Mouse (Mus musculus) thymus, postnatal 4 days (tissue): ENCODE measurements around the gene Vps39.
A peak's percentile ranks its signal among the peaks of the same experiment; 100 is the strongest.

Experiments
- DNase-seq: peaks from one replicate; pipeline ENCODE4 v3.0.0; 2021

Vps39 gene

DNA sequence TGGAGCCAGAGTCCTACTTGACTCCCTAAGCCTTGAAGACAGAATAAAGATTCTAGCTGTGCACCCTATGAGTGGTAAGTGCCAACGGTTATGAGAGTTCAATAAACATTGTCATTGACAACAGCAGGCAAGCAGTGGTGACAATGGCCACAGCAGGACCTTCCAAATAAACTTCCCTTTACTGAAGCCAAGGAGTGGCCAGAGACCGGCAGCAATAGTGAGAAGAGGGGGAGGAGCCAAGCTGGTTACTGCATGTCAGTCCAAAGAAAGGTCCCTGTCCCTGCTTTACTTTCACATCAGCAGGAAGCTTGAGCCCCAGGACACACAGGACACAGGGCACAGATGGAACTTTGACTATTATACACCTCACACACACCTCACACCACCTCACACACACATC lies 56.8 kb downstream of the Vps39 start:
- no peak for DNase-seq

DNA sequence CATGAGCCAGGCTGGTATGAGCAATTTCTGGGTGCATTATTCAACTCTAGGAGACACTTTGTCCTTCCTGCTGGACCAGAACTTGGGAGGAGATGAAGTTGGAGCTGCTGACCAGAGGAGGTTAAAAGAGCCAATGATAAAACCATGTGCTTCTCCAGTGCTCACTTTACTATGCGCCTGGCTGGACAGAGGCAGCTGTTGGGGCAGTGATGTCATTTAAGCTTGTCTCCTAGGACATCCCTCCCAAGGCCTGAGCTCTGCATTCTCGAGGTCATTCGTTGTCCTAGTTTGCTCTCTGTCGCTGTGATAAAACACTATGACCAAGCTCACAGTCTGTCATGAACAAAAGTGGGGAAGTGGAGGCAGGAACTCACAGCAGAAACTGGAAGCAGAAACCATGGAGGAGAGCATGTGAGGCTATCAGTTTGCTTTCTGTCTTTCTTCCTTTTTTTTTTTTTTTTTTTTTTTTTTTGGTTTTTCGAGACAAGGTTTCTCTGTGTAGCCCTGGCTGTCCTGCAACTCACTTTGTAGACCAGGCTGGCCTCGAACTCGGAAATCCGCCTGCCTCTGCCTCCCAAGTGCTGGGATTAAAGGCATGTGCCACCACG lies 61.4 kb downstream of the Vps39 start:
- no peak for DNase-seq

DNA sequence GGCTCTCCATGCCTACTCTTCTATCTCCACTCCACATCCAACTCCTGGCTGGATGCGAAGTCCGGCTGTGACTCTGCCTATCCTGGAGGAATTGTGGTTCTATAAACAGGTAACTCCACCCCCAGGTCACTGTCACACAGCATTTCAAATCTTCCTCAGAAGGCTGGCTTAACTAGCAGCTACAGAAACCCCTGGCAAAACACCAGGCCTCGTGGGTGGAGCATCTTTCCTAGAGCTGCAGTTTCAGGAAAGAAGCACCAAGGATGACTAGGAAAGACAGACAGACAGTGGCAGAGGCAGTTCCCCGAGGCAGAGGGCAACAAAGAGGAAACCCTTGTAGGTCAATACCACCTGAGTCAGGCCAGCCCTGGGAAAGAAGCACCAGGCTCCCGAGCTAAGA lies 63.9 kb downstream of the Vps39 start, which contains the start of gene Pla2g4d:
Gene Pla2g4d (minus strand): TSS at position 203 of the 400 bp plus-strand sequence.
- no peak for DNase-seq

DNA sequence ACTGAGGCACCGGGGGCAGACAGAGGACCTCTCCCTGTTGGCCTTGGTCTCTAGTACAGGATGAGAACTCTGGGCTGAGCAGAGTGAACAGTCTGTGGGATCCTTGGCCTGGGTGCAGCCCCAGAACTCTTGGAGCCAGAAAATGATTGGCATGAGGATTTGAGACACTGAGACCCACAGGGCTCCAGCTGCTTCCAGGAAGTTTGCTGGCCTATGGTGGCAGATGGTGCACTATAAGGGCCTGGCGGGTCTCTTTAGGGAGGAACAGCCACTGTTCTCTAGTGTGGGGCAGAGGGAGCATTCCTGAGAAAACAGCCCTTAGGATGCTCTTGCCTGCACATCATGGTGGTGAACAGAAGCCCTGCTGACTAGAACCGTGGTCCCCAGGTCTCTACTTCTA lies 64.5 kb downstream of the Vps39 start:
- no peak for DNase-seq

DNA sequence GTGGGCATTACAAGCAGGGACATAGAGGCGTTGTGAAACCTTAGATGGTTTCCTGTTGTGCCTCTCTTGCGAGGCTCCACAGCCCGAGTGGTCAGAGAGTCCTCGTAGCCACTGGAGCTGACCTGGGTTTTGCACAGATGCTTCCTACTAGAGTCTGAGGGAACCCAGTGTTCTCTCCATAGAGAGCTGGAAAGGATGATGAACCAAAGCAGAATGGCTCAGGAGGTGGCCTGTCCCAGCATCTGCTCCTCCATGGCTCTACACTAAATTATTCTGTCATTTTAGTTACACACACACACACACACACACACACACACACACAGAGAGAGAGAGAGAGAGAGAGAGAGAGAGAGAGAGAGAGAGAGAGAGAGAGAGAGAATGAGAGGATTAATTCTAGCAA lies 67.3 kb downstream of the Vps39 start:
- DNase-seq, result no peak

DNA sequence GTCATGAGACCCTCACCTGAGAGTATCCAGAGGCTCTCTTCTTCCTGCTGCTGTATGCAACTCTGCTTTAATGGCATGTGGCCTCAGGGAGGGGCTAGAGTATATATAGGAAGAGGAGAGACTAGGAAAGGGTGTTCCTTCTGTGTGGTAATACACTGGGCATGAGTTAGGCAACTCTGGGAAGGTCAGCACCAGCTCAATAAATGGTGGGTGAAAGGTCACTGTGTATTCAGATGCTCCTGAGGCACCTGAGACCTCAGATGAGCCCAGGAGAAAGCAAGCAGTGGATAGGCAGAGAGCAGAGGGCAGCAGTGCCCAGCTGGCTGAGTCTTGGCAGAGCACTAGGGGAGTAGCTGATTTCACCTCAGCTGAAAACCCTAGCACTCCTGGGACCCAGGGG lies 68.2 kb downstream of the Vps39 start:
- no peak for DNase-seq

DNA sequence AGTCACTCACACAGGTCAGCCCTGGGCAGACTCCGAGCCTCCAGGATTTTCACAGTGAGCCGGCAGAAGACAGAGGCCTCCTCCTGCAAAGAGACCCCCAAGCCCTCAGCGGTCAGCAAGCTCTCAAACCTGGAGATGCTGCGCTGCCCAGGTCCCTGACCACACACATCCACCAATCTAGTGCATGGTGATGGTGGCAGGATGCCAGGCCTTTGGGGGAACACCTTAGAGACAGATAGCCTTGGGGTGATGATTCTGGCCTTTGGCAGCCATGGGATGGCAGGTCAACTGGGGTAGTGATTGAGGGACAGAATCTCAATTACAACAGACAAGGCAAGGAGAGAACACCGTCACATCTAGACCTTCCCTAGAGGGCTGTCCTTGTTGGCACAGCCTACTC lies 68.8 kb downstream of the Vps39 start:
- DNase-seq, result no peak

DNA sequence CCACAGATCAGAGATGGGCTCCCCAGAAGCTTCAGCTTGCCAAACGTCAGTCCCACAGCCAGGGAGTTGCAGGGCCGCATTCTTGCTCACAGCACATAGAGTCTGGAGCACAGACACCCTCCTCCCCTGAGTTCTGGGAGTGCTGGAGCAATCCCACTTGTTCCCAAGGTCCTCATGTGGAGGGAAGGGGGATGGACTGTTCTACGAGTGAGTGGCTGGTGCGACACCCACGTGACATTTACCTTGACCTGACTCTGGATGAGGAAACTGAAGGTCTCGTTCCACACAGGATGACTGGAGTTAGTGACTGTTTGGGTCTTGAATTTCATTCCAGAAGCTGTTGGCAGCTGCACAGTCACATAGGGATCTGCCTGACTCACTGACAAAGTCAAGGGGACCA lies 69.4 kb downstream of the Vps39 start:
- no peak for DNase-seq

DNA sequence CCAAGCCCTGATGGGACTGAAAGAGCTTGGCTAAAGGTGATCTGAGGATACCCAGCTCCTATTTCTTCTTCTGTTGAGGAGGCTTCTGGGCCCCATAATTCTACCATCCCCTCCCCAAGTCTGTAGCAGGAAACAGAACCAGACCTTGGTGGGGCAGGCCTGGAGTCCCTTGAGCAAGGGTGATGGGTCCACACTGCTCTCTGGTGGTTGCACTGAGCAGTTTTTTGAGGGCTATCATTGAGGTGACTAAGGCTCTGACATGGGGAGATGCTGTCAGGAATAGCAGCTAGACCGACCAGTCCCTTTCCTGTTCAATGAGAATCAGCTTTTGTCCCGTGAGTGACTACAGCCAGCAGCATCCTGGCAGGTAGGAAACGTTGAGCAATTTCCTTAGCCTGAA lies 71.7 kb downstream of the Vps39 start:
- DNase-seq, result no peak

DNA sequence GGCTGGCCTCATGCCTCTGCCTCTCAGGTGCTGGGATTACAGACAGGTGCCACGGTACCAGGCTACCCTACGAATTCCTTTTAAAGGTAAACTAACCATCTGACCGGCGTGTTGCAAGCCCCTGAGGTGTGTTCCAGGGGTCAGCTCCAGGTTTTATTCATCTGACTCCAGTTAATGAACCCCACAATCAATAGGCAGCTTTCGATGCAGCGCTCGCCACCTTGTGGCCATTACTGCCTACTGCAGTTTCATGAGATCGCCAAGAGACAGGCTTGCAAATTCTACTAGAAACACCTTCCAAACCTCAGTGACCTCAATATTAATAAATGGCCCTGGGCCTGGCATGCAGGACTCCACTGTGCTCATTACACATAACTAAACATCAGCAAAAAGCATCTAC lies 73.0 kb downstream of the Vps39 start:
- DNase-seq, result peak; percentile 72

DNA sequence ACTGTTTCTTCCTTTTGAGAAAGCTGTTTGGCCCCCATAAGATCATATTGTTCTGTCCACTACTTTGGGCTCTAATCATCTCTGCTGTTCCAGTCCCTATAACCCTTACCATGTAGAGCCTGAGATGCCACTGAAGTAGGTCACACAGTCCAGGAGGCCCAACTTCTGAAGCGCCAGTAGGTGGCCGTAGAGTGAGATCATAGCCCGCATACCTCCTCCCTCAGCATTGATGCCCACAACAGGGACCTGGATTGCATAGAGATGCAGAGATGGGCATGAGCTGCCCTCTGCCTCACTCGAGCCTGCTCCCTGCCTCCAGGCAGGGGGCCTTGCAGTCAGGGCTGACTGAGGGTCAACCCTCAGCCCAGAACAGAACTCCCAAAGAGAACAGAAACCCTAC lies 76.0 kb downstream of the Vps39 start:
- DNase-seq, result no peak

DNA sequence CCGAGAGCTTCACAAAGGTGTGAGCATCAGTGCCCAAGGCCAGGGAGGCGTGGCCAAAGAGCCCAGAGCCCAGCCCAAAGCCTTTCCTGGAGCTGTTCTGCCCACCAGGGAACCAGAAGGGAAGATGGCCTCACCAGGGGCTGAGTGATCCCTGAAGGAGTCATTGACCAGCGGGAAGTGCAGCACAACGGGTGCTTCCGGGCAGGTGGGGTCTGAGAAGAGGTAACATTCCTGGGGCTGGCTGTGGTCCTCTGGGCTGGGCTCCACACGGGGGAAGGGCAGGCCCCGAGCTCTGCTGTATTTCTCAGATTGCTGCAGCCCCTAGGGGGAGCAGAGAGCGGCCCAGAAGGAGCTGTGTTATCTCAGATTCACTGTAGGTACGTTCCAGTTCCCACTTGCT lies 84.3 kb downstream of the Vps39 start:
- DNase-seq, result peak; percentile 57
